Mouse (Mus musculus): Measurements from ENCODE around the gene Med19.

DNA sequence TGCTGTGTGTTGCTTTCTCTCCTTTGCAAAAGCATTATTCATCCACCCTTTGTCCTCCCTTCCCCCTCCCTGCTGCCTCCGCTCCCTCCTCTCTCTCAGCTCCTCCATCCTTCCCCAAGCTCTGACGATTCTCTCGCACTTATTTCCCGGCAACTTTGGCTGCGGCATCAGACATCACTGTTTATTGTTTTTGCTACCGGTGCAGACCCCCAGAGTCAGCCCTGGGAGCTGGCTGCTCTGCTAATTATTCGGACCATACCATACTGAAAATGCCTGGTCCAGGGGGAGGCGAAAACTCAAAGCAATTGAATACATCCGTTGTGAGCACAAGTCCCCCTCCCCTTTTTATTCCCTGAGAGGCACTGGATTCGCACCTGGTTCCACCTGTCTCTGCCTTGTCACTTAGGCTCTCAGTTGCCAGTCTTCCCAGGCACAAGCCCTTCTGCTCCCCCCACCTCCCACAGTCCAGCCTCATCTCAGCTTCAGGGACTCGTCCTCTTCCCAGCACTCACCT, 56.2 kb downstream of the Med19 start:
- TF ChIP-seq CTCF (IDR thresholded peaks at IDR 0.05; ENCODE audit: control insufficient read depth, insufficient read depth, insufficient replicate concordance, low read depth, low read length) (no peak), POLR2A (IDR thresholded peaks at IDR 0.05; ENCODE audit: control insufficient read depth, low read depth, low read length) (no peak)
